Mouse (Mus musculus) lung, adult 2 months (tissue): ENCODE data around the gene Mlc1.

Source experiments
- CTCF ChIP-seq: fragments of 200-500 bp; IDR thresholded peaks from 2 replicates; pipeline ENCODE4 v1.5.1; 2011; ENCODE audit warnings: mild to moderate bottlenecking, low read length, control low read depth; ENCODE audit not compliant: insufficient read depth
- POLR2A ChIP-seq: fragments of 200-500 bp; IDR thresholded peaks from 2 replicates; pipeline ENCODE4 v1.6.1; 2011; ENCODE audit warnings: low read depth, mild to moderate bottlenecking, control low read depth, low read length, borderline replicate concordance; ENCODE audit errors: extremely low read depth

- TF ChIP-seq CTCF = no peak
- no peak for TF ChIP-seq POLR2A
Measured at GRCm38 (mm10) chr15:88932667-88933066, 46.1 kb downstream of the Mlc1 start.
